In the genomic region with DNA sequence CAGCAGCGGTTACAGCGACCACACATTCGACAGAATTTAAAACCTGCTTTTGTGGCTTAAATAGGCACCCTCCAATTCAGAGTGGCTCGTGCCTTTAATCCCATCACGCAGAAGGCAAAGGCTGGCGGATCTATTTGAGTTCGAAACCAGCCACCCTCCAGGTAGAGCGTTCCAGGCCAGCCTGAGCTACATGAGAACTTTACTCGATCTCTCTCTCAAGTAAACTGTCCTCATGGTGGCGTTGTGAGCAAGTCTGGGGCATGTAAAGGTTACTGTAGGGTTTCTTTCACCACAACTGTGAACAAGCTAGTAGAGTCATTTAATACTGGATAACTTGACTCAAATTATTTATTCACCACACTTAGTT, we compare ENCODE assay signal across 8 mouse cellular contexts. TPM values are rescaled to one million over a fixed set of nuclear protein-coding genes. Genes with fewer than 3 reads are reported as not detected.
DNase-seq lines count a peak whose midpoint lies in the region; ATAC-seq and TF ChIP-seq lines count a peak whose summit lies in the region.

No protein-coding gene starts in this region.

- no peaks in the 10 kb centered on the region for H3K36me3 ChIP-seq in kidney, adult 2 months (ENCODE audit: control insufficient read depth, insufficient read depth, low read length)
- peaks cover 3 to 12% of the 10 kb centered on the region in 2 experiments; a peak in 3 of 4 replicates for H3K36me3 ChIP-seq in MEL (ENCODE audit: control insufficient read depth in 1 of 2, insufficient read depth in 2 of 2, low read length in 2 of 2)
- H3K36me3 ChIP-seq in limb, embryonic 10.5 days: peaks cover 27% of the 10 kb centered on the region
- no peaks in the 10 kb centered on the region for H3K36me3 ChIP-seq in midbrain, embryonic 13.5 days

- H3K27ac ChIP-seq in kidney, adult 2 months (ENCODE audit: insufficient read depth, low read depth, low read length): no peak overlapping the region
- H3K27ac ChIP-seq in MEL (ENCODE audit: control insufficient read depth, low read depth, low read length): peak overlapping the region; percentile 95
- H3K27ac ChIP-seq in limb, embryonic 10.5 days: peak overlapping the region; percentile 93
- peak overlapping the region; percentile 90 for H3K27ac ChIP-seq in midbrain, embryonic 13.5 days

- no peaks in the 10 kb centered on the region for H3K27me3 ChIP-seq in kidney, adult 2 months (replicated peaks; ENCODE audit: control insufficient read depth, insufficient read depth, low read length)
- no peaks in the 10 kb centered on the region; a peak in 2 of 4 replicates for H3K27me3 ChIP-seq in MEL (ENCODE audit: control insufficient read depth in 1 of 2, insufficient read depth in 2 of 2, low read length in 2 of 2)
- H3K27me3 ChIP-seq in limb, embryonic 10.5 days (ENCODE audit: low read depth, poor library complexity, severe bottlenecking): no peaks in the 10 kb centered on the region
- H3K27me3 ChIP-seq in midbrain, embryonic 13.5 days: no peaks in the 10 kb centered on the region; the same call in 1 of the 2 replicates

- WGBS in kidney, adult 2 months: 3% methylated on average over 10 of the region's 10 CpGs
- WGBS in limb, embryonic 10.5 days: 1% methylated on average over 10 of the region's 10 CpGs
- under 1% methylated on average over 10 of the region's 10 CpGs for WGBS in midbrain, embryonic 13.5 days

- peak overlapping the region; percentile 41 for H3K4me3 ChIP-seq in kidney, adult 2 months (ENCODE audit: insufficient read depth, low read depth, low read length)
- H3K4me3 ChIP-seq in MEL (ENCODE audit: control insufficient read depth in 1 of 2, insufficient read depth in 1 of 2, low read depth in 2 of 2, low read length in 2 of 2): peak overlapping the region; percentile 71 to 86
- H3K4me3 ChIP-seq in limb, embryonic 10.5 days: peak overlapping the region; percentile 83
- peak overlapping the region; percentile 63 for H3K4me3 ChIP-seq in midbrain, embryonic 13.5 days (replicated peaks)

- peak in 1 of 2 experiments; percentile 1; a peak in 2 of 4 replicates for TF ChIP-seq EP300 in MEL (IDR thresholded peaks at IDR 0.05; ENCODE audit: low read depth in 1 of 2, low read length in 2 of 2)

- peak; percentile 27 for TF ChIP-seq RAD21 in MEL (IDR thresholded peaks at IDR 0.05; ENCODE audit: low read depth, low read length)

- H3K9me3 ChIP-seq in MEL (replicated peaks; ENCODE audit: insufficient read depth, low read length): no peaks in the 10 kb centered on the region
- no peaks in the 10 kb centered on the region for H3K9me3 ChIP-seq in limb, embryonic 10.5 days (replicated peaks)
- H3K9me3 ChIP-seq in midbrain, embryonic 13.5 days: no peaks in the 10 kb centered on the region

- DNase-seq in kidney, adult 2 months: no peak
- no peak for DNase-seq in kidney, postnatal 14 days
- DNase-seq in MEL (ENCODE audit: low read depth, low spot score): peak; percentile 94
- DNase-seq in limb, embryonic 10.5 days (ENCODE audit: low spot score): no peak
- no peak for DNase-seq in right cerebral cortex, postnatal 36 days (ENCODE audit: low spot score in 2 of 2)
- no peak for DNase-seq in layer of hippocampus, adult 8-10 months (ENCODE audit: low spot score in 2 of 2)

- peak overlapping the region; percentile 84 for H3K9ac ChIP-seq in MEL (ENCODE audit: control insufficient read depth, low read depth, low read length, poor library complexity, severe bottlenecking)
- peak overlapping the region; percentile 56 for H3K9ac ChIP-seq in midbrain, embryonic 13.5 days (replicated peaks)

- peak overlapping the region; percentile 72 for H3K4me2 ChIP-seq in midbrain, embryonic 13.5 days (replicated peaks)

- H3K4me1 ChIP-seq in kidney, adult 2 months (ENCODE audit: control insufficient read depth, insufficient read depth, low read length): no peaks in the 10 kb centered on the region
- H3K4me1 ChIP-seq in MEL (ENCODE audit: control insufficient read depth in 1 of 2, insufficient read depth in 2 of 2, low read length in 2 of 2): peaks cover 3 to 9% of the 10 kb centered on the region in 2 experiments; a peak in 3 of 4 replicates
- peaks cover 35% of the 10 kb centered on the region for H3K4me1 ChIP-seq in limb, embryonic 10.5 days
- peaks cover 29% of the 10 kb centered on the region for H3K4me1 ChIP-seq in midbrain, embryonic 13.5 days (replicated peaks)

- peaks cover 41% of the 10 kb centered on the region for H3K79me2 ChIP-seq in MEL (ENCODE audit: control insufficient read depth, insufficient read depth, low read length, poor library complexity)

- peak; percentile 62 for ATAC-seq in erythroblast, adult 5-6 weeks (replicated peaks; ENCODE audit: low FRiP score, poor library complexity, severe bottlenecking)
- ATAC-seq in midbrain, embryonic 13.5 days: peak; percentile 46; the same call in 1 of the 2 replicates

- TF ChIP-seq POLR2A in kidney, adult 2 months (IDR thresholded peaks at IDR 0.05; ENCODE audit: low read depth, low read length): no peak
- TF ChIP-seq POLR2A in MEL (IDR thresholded peaks at IDR 0.05; ENCODE audit: control insufficient read depth in 1 of 2, insufficient read depth in 1 of 2, low read depth in 1 of 2, low read length in 2 of 2, poor library complexity in 1 of 2): no peak

- TF ChIP-seq CTCF in kidney, adult 2 months (conservative IDR thresholded peaks at IDR 0.05; ENCODE audit: insufficient read depth, insufficient read length, low read depth, low read length): 0 out of 2 replicates have a peak, but pooled peaks have one; percentile 1
- peak; percentile 26 to 69 (median 44); a peak in 5 of 6 replicates for TF ChIP-seq CTCF in MEL (IDR thresholded peaks at IDR 0.05 in 2 of 3, conservative IDR thresholded peaks at IDR 0.05 in 1 of 3; ENCODE audit: control insufficient read depth in 1 of 3, insufficient read depth in 1 of 3, low read depth in 2 of 3, low read length in 3 of 3, poor library complexity in 1 of 3, severe bottlenecking in 1 of 3)

RNA-seq across cellular contexts. Expression of a gene that starts 0.4 kb away (rescaled TPM):
- polyA plus RNA-seq in kidney, adult 2 months (2012; rRNA removed): 0.22 and 0.27 TPM in 2 replicates
- 36.1 and 40.8 TPM in 2 replicates for total RNA-seq in MEL (2012; rRNA removed)
- 100 to 1,000 TPM in 1 of 2 experiments, 10 to 100 TPM in 1; 45.7 to 116 TPM for polyA plus RNA-seq in MEL (2012; ENCODE audit: insufficient read depth in 1 of 2, insufficient read length in 2 of 2, low read depth in 1 of 2, low replicate concordance in 2 of 2, missing spikeins in 1 of 2)
- total RNA-seq in erythroblast, adult 5-6 weeks (2015; ENCODE audit: low replicate concordance): 10.4 and 10.7 TPM in 2 replicates
- total RNA-seq in erythroblast, adult 5-6 weeks (2017; ENCODE audit: low replicate concordance): 18.1 TPM in 2 replicates
- 16.1 and 18.4 TPM in 2 replicates for polyA plus RNA-seq in limb, embryonic 10.5 days (2016; fragmentation: Nextera tagmentation; extraction: Ambion mirVana)
- polyA plus RNA-seq in midbrain, embryonic 13.5 days (2015; fragmentation: Nextera tagmentation; extraction: Ambion mirVana): 4.3 and 4.9 TPM in 2 replicates
- under 1 TPM in 3 of 4 experiments, not detected in 1; 0.14 to 0.29 (median 0.23) TPM for total RNA-seq in layer of hippocampus, adult 8-10 months (2022)

RNA-seq across cellular contexts. Expression of a gene that starts 21.2 kb away (rescaled TPM):
- polyA plus RNA-seq in kidney, adult 2 months (2012; rRNA removed): 0.38 and 0.39 TPM in 2 replicates
- total RNA-seq in MEL (2012; rRNA removed): not detected in 2 replicates
- not detected for polyA plus RNA-seq in MEL (2012; ENCODE audit: insufficient read depth in 1 of 2, insufficient read length in 2 of 2, low read depth in 1 of 2, low replicate concordance in 2 of 2, missing spikeins in 1 of 2)
- total RNA-seq in erythroblast, adult 5-6 weeks (2015; ENCODE audit: low replicate concordance): not detected in 2 replicates
- not detected in 2 replicates for total RNA-seq in erythroblast, adult 5-6 weeks (2017; ENCODE audit: low replicate concordance)
- polyA plus RNA-seq in limb, embryonic 10.5 days (2016; fragmentation: Nextera tagmentation; extraction: Ambion mirVana): 0.20 and 0.40 TPM in 2 replicates
- 5.7 and 8.2 TPM in 2 replicates for polyA plus RNA-seq in midbrain, embryonic 13.5 days (2015; fragmentation: Nextera tagmentation; extraction: Ambion mirVana)
- total RNA-seq in layer of hippocampus, adult 8-10 months (2022): 10 to 100 TPM; 13.9 to 19.7 (median 16.6) TPM

RNA-seq across cellular contexts. Expression of a gene that starts 24.6 kb away (rescaled TPM):
- 0.16 and 0.18 TPM in 2 replicates for polyA plus RNA-seq in kidney, adult 2 months (2012; rRNA removed)
- total RNA-seq in MEL (2012; rRNA removed): 1.3 and 2.0 TPM in 2 replicates
- 1 to 10 TPM in 1 of 2 experiments, not detected in 1; 2.5 TPM for polyA plus RNA-seq in MEL (2012; ENCODE audit: insufficient read depth in 1 of 2, insufficient read length in 2 of 2, low read depth in 1 of 2, low replicate concordance in 2 of 2, missing spikeins in 1 of 2)
- total RNA-seq in erythroblast, adult 5-6 weeks (2015; ENCODE audit: low replicate concordance): 26.9 and 33.2 TPM in 2 replicates
- 46.3 and 50.4 TPM in 2 replicates for total RNA-seq in erythroblast, adult 5-6 weeks (2017; ENCODE audit: low replicate concordance)
- polyA plus RNA-seq in limb, embryonic 10.5 days (2016; fragmentation: Nextera tagmentation; extraction: Ambion mirVana): 0.16 TPM in 1 of 2 replicates, not detected in the other
- polyA plus RNA-seq in midbrain, embryonic 13.5 days (2015; fragmentation: Nextera tagmentation; extraction: Ambion mirVana): not detected in 2 replicates
- 1,000 to 10,000 TPM in 2 of 4 experiments, 100 to 1,000 TPM in 2; 331 to 2,605 (median 1,138) TPM for total RNA-seq in layer of hippocampus, adult 8-10 months (2022)

RNA-seq across cellular contexts. Expression of a gene that starts 40.4 kb away (rescaled TPM):
- polyA plus RNA-seq in kidney, adult 2 months (2012; rRNA removed): not detected in 2 replicates
- 0.08 TPM in 1 of 2 replicates, not detected in the other for total RNA-seq in MEL (2012; rRNA removed)
- under 1 TPM in 1 of 2 experiments, not detected in 1; 0.08 TPM for polyA plus RNA-seq in MEL (2012; ENCODE audit: insufficient read depth in 1 of 2, insufficient read length in 2 of 2, low read depth in 1 of 2, low replicate concordance in 2 of 2, missing spikeins in 1 of 2)
- not detected in 2 replicates for total RNA-seq in erythroblast, adult 5-6 weeks (2015; ENCODE audit: low replicate concordance)
- total RNA-seq in erythroblast, adult 5-6 weeks (2017; ENCODE audit: low replicate concordance): not detected in 2 replicates
- not detected in 2 replicates for polyA plus RNA-seq in limb, embryonic 10.5 days (2016; fragmentation: Nextera tagmentation; extraction: Ambion mirVana)
- polyA plus RNA-seq in midbrain, embryonic 13.5 days (2015; fragmentation: Nextera tagmentation; extraction: Ambion mirVana): not detected in 2 replicates
- total RNA-seq in layer of hippocampus, adult 8-10 months (2022): under 1 TPM in 1 of 4 experiments, not detected in 3; 0.33 TPM

RNA-seq across cellular contexts. Expression of a gene that starts 44.3 kb away (rescaled TPM):
- 0.88 and 1.5 TPM in 2 replicates for polyA plus RNA-seq in kidney, adult 2 months (2012; rRNA removed)
- total RNA-seq in MEL (2012; rRNA removed): 1.6 and 2.1 TPM in 2 replicates
- polyA plus RNA-seq in MEL (2012; ENCODE audit: insufficient read depth in 1 of 2, insufficient read length in 2 of 2, low read depth in 1 of 2, low replicate concordance in 2 of 2, missing spikeins in 1 of 2): 1 to 10 TPM in 1 of 2 experiments, not detected in 1; 1.4 TPM
- not detected in 2 replicates for total RNA-seq in erythroblast, adult 5-6 weeks (2015; ENCODE audit: low replicate concordance)
- not detected in 2 replicates for total RNA-seq in erythroblast, adult 5-6 weeks (2017; ENCODE audit: low replicate concordance)
- 1.3 and 1.5 TPM in 2 replicates for polyA plus RNA-seq in limb, embryonic 10.5 days (2016; fragmentation: Nextera tagmentation; extraction: Ambion mirVana)
- 1.8 and 2.3 TPM in 2 replicates for polyA plus RNA-seq in midbrain, embryonic 13.5 days (2015; fragmentation: Nextera tagmentation; extraction: Ambion mirVana)
- total RNA-seq in layer of hippocampus, adult 8-10 months (2022): 1 to 10 TPM; 1.5 to 3.2 (median 1.9) TPM
